8 mouse cellular contexts compared by ENCODE assay signal in the genomic region with DNA sequence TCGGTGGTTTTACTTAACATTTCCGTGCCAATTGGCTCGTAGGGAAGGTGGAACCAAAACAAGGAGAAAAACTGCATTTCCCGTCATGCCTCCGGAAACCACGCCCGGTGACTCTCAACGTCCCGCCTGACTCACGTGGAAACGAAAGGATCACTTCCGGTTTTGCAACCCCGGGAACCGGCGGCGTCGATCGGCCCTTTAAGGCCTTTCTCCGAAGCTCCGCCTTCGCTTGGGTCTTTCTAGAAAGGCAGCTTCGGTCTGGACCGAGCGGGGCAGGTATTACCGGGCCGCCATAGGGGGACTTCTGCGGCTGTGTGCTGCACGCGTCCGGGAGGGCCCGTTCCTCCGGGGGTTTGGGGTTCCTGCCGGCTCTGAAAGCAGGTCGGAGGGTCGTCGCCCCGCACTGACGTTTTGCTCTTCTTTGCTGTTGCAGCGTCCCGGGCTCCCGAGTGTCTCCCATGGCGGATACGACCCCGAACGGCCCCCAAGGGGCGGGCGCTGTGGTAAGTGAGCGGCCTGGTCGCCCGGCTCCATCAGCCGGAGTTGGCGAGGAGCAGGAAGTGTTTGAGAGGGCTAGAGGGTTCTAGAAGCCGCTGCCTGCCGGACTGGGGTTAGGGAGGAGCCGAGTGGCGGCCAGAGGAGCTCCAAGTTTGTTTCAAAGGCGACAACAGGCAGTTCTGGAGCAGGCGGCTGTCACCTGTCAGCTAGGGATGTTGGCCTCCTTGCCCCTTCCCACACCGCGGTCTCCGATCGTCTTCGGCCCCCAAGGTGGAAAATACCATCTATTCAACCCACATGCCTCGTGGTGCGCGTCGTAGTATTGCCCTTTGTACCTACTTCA. TPM values are rescaled to one million over a fixed set of nuclear protein-coding genes. Genes with fewer than 3 reads are reported as not detected.
A peak's percentile ranks its signal among the peaks of the same experiment; 100 is the strongest.
DNase-seq lines count a peak whose midpoint lies in the region; ATAC-seq lines count a peak whose summit lies in the region.

A gene (plus strand): TSS at position 35 of the 841 bp plus-strand sequence.

- H3K4me2 ChIP-seq in hindbrain, embryonic 11.5 days (replicated peaks; ENCODE audit: low read depth, low read length), result peak within 1 kb of the TSS; percentile 71

- H3K27me3 ChIP-seq in hindbrain, embryonic 11.5 days (ENCODE audit: control insufficient read depth, insufficient read depth, low read length), result no peaks in the 10 kb centered on the region

- DNase-seq in Muller cell, postnatal 12 days (ENCODE audit: inconsistent ontology term), result peak; percentile 96
- DNase-seq in cerebellum, adult 9-11 months, result peak; percentile 92
- DNase-seq in frontal cortex, adult 2 months (ENCODE audit: extremely low spot score in 1 of 2, low spot score in 1 of 2), result peak; percentile 89 to 97
- DNase-seq in hindbrain, embryonic 11.5 days (ENCODE audit: low spot score), result peak; percentile 95
- DNase-seq in layer of hippocampus, postnatal 10 days (ENCODE audit: low spot score in 2 of 2), result peak; percentile 86 to 87
- DNase-seq in lung, postnatal 10 days, result peak; percentile 97
- DNase-seq in ovary, postnatal 36 days (ENCODE audit: low spot score), result peak; percentile 87
- DNase-seq in thymus, postnatal 25 days, result peak; percentile 89

- peak within 1 kb of the TSS; percentile 90 for H3K4me3 ChIP-seq in hindbrain, embryonic 11.5 days (ENCODE audit: low read depth, low read length)

- WGBS in hindbrain, embryonic 11.5 days, result under 1% methylated on average over 67 of the region's 67 CpGs

- H3K27ac ChIP-seq in hindbrain, embryonic 11.5 days (ENCODE audit: low read depth, low read length), result peak within 1 kb of the TSS; percentile 92

- H3K4me1 ChIP-seq in hindbrain, embryonic 11.5 days (replicated peaks; ENCODE audit: control insufficient read depth, insufficient read depth, low read length), result no peaks in the 10 kb centered on the region

- H3K36me3 ChIP-seq in hindbrain, embryonic 11.5 days (ENCODE audit: control insufficient read depth, insufficient read depth, low read length), result peaks cover 4% of the 10 kb centered on the region; the same call in 1 of the 2 replicates

- peak; percentile 93 for ATAC-seq in hindbrain, embryonic 11.5 days (ENCODE audit: low FRiP score)

- peak within 1 kb of the TSS; percentile 89 for H3K9ac ChIP-seq in hindbrain, embryonic 11.5 days (ENCODE audit: low read depth, low read length)

- H3K9me3 ChIP-seq in hindbrain, embryonic 11.5 days (ENCODE audit: control insufficient read depth, low read length), result no peaks in the 10 kb centered on the region

RNA-seq across cellular contexts. Expression of the gene that starts here (rescaled TPM):
- 49.0 and 58.1 TPM in 2 replicates for polyA plus RNA-seq in frontal cortex, adult 2 months (2012; rRNA removed)
- polyA plus RNA-seq in hindbrain, embryonic 11.5 days (2014; fragmentation: Nextera tagmentation; extraction: Ambion mirVana), result 112 and 118 TPM in 2 replicates
- 10 to 100 TPM; 74.0 to 78.0 TPM for total RNA-seq in layer of hippocampus, postnatal 10 days (2021)

Comparison
In these comparisons a context has a peak if more than half of its experiments do, and no peak if none do; other contexts are left out.
1. Peak in every context shown above with its lines: DNase-seq, ATAC-seq, H3K4me3 ChIP-seq and H3K27ac ChIP-seq.